Mouse (Mus musculus) liver, adult 2 months (tissue): ENCODE data around the gene Sirt1.

Experiments used
- CTCF ChIP-seq: fragments of 200-500 bp; IDR thresholded peaks from 2 replicates; pipeline ENCODE4 v1.5.1; 2011; ENCODE audit warnings: low read depth, low read length, control low read depth
- POLR2A ChIP-seq: fragments of 200-500 bp; IDR thresholded peaks from 2 replicates; pipeline ENCODE4 v1.6.1; 2011; ENCODE audit warnings: low read length, control low read depth; ENCODE audit not compliant: insufficient read depth; ENCODE audit errors: extremely low read depth

DNA sequence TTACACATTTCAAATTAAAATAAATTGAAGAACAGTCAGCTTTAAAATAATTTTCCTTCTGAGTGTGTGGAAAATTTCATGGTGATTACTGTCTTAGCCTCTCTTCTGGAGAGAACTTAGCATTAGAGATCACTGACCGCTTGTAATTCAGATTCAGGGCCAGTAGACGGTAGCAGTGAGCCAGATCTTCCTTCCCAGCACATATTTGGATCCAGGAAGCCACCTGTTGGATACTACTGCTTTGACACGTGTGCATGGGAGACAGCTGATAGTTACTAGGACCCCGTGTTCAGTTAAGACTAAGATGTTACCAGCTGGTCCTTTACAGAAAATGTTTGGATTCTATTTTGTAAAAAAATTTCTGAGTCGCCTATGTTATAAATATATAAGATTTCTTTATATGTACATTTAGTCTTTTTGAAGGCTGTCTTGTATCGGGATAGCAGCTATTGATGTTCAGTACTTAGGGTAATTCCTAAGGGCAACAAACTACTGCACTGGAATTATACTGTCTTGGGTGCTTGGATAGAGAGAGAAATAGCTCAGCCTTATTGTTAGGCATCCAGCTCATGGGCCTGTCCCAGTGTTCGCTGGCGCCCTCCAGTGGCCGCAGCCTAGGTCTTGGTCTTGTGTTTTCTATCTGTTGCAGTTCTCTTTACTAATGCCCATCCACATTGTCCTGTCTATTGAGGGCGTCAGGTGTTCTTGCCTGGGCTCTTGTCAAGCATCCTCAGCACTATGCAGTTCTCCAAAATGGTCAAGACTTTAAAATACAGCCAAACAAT is 72.7 kb downstream of the Sirt1 start:
- TF ChIP-seq CTCF (peak; percentile 95), POLR2A (no peak)
